Mouse (Mus musculus): ENCODE data around the gene Mixl1. TPM values are rescaled to one million over a fixed set of nuclear protein-coding genes. Genes with fewer than 3 reads are reported as not detected.

Gene Mixl1
- polyA plus RNA-seq, 1 experiment from 2014 or later: not detected

Other genes with a start within 250 kb of the Mixl1 start
- 6.4 and 7.2 TPM in 2 replicates for gene Stum, start 213.5 kb downstream of the Mixl1 start, polyA plus RNA-seq (2014; fragmentation: Nextera tagmentation; extraction: Ambion mirVana)
- gene Parp1, start 128.1 kb downstream of the Mixl1 start, polyA plus RNA-seq (2014; fragmentation: Nextera tagmentation; extraction: Ambion mirVana): 73.9 and 97.4 TPM in 2 replicates
- 8.8 and 13.9 TPM in 2 replicates for gene Lin9, start 55.9 kb downstream of the Mixl1 start, polyA plus RNA-seq (2014; fragmentation: Nextera tagmentation; extraction: Ambion mirVana)
- gene Acbd3, start 29.0 kb upstream of the Mixl1 start, polyA plus RNA-seq (2014; fragmentation: Nextera tagmentation; extraction: Ambion mirVana): 25.2 and 27.2 TPM in 2 replicates
- 3,827 and 3,910 TPM in 2 replicates for gene H3f3a, start 116.9 kb upstream of the Mixl1 start, polyA plus RNA-seq (2014; fragmentation: Nextera tagmentation; extraction: Ambion mirVana)
- 26.1 and 28.7 TPM in 2 replicates for gene Sde2, start 154.1 kb upstream of the Mixl1 start, polyA plus RNA-seq (2014; fragmentation: Nextera tagmentation; extraction: Ambion mirVana)
- 1.3 and 2.0 TPM in 2 replicates for gene Lefty2, start 196.1 kb upstream of the Mixl1 start, polyA plus RNA-seq (2014; fragmentation: Nextera tagmentation; extraction: Ambion mirVana)
- 67.2 and 69.9 TPM in 2 replicates for gene Pycr2, start 207.3 kb upstream of the Mixl1 start, polyA plus RNA-seq (2014; fragmentation: Nextera tagmentation; extraction: Ambion mirVana)
- gene Lefty1, start 238.0 kb upstream of the Mixl1 start, polyA plus RNA-seq (2014; fragmentation: Nextera tagmentation; extraction: Ambion mirVana): 0.28 TPM in 1 of 2 replicates, not detected in the other
- gene Tmem63a, start 245.3 kb upstream of the Mixl1 start, polyA plus RNA-seq (2014; fragmentation: Nextera tagmentation; extraction: Ambion mirVana): 0.36 and 1.2 TPM in 2 replicates

Measured in midbrain, embryonic 14.5 days (tissue).